Mouse (Mus musculus) spleen, adult 2 months (tissue): ENCODE measurements around the gene Mark3.

Experiments used
- CTCF ChIP-seq: fragments of 200-500 bp; IDR thresholded peaks from 2 replicates; pipeline ENCODE4 v1.5.1; 2011; ENCODE audit warnings: mild to moderate bottlenecking, inconsistent platforms; ENCODE audit not compliant: insufficient read depth, insufficient read length, insufficient replicate concordance; ENCODE audit errors: extremely low read depth
- POLR2A ChIP-seq: fragments of 200-500 bp; IDR thresholded peaks from 2 replicates; pipeline ENCODE4 v1.6.1; 2011; ENCODE audit warnings: low read depth, low read length, inconsistent platforms

DNA sequence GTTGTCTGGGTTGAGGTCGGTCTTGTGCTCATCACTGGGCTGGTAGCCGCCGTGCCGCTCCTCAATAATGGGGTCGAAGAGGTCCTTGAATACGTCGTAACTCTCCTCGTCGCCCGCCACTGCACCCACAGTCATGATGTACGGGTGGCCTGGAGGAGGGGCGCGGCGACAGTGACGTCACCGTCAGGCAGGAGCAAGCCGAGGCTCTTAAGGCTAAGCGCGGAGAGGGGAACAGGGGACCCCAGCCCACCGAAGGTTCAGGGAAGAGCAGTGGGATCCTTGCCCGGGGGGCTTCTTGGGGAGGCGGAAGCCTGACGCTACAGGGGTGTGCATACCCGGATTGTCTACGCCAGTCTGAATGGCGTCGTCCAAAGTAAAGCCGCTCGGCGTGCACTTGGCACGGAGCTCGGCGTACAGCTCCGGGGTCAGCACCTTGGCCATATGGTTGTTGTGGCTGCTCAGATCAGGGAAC, 97.1 kb downstream of the Mark3 start:
- no peak for TF ChIP-seq POLR2A
- TF ChIP-seq CTCF = no peak
